Comparison of ENCODE assay signal across 8 mouse cellular contexts in genomic region chr7:132657371-132658057, GRCm38 (mm10). TPM values are rescaled to one million over a fixed set of nuclear protein-coding genes. Genes with fewer than 3 reads are reported as not detected.
DNase-seq lines count a peak whose midpoint lies in the region; ATAC-seq and TF ChIP-seq lines count a peak whose summit lies in the region.

No protein-coding gene starts in this region.

- no peak for TF ChIP-seq CTCF in kidney, postnatal 0 days (IDR thresholded peaks at IDR 0.05; ENCODE audit: low read depth)

- no peaks in the 10 kb centered on the region for H3K36me3 ChIP-seq in kidney, postnatal 0 days (ENCODE audit: insufficient read depth, low read length)
- H3K36me3 ChIP-seq in embryonic facial prominence, embryonic 14.5 days (ENCODE audit: control insufficient read depth, insufficient read depth, low read length): no peaks in the 10 kb centered on the region
- no peaks in the 10 kb centered on the region for H3K36me3 ChIP-seq in midbrain, embryonic 13.5 days

- H3K9ac ChIP-seq in kidney, postnatal 0 days (ENCODE audit: low read depth, low read length): no peak overlapping the region
- no peak overlapping the region for H3K9ac ChIP-seq in embryonic facial prominence, embryonic 14.5 days (ENCODE audit: low read depth, low read length)
- H3K9ac ChIP-seq in midbrain, embryonic 13.5 days (replicated peaks): no peak overlapping the region

- peak; percentile 42 for DNase-seq in cerebellum, adult 9-11 months
- no peak for DNase-seq in cerebellum, postnatal 10 days
- DNase-seq in kidney, postnatal 0 days (ENCODE audit: low spot score): no peak
- no peak for DNase-seq in kidney, postnatal 14 days
- DNase-seq in embryonic facial prominence, embryonic 14.5 days (ENCODE audit: low spot score): peak; percentile 20
- no peak for DNase-seq in urinary bladder, postnatal 36 days (ENCODE audit: low spot score in 2 of 2)
- DNase-seq in spleen, postnatal 36 days (ENCODE audit: low spot score in 2 of 2): no peak

- H3K27ac ChIP-seq in kidney, postnatal 0 days: peak overlapping the region; percentile 62
- H3K27ac ChIP-seq in embryonic facial prominence, embryonic 14.5 days (replicated peaks; ENCODE audit: low read depth, low read length): peak overlapping the region; percentile 59
- H3K27ac ChIP-seq in midbrain, embryonic 13.5 days: 0 out of 2 replicates have a peak overlapping the region, but pooled peaks have one; percentile 6

- H3K9me3 ChIP-seq in kidney, postnatal 0 days (replicated peaks; ENCODE audit: low read length): no peaks in the 10 kb centered on the region
- H3K9me3 ChIP-seq in embryonic facial prominence, embryonic 14.5 days (ENCODE audit: control insufficient read depth, low read length): no peaks in the 10 kb centered on the region
- H3K9me3 ChIP-seq in midbrain, embryonic 13.5 days: no peaks in the 10 kb centered on the region

- no peak overlapping the region for H3K4me2 ChIP-seq in kidney, postnatal 0 days (ENCODE audit: low read length)
- H3K4me2 ChIP-seq in embryonic facial prominence, embryonic 14.5 days (ENCODE audit: low read depth, low read length): peak overlapping the region; percentile 18; the same call in 1 of the 2 replicates
- H3K4me2 ChIP-seq in midbrain, embryonic 13.5 days (replicated peaks): no peak overlapping the region

- H3K4me1 ChIP-seq in kidney, postnatal 0 days (replicated peaks; ENCODE audit: insufficient read depth, low read length): peaks cover 35% of the 10 kb centered on the region
- H3K4me1 ChIP-seq in embryonic facial prominence, embryonic 14.5 days (ENCODE audit: control insufficient read depth, insufficient read depth, low read length): peaks cover 39% of the 10 kb centered on the region
- H3K4me1 ChIP-seq in midbrain, embryonic 13.5 days (replicated peaks): peaks cover 32% of the 10 kb centered on the region

- no peak overlapping the region for H3K4me3 ChIP-seq in kidney, postnatal 0 days (replicated peaks; ENCODE audit: low read depth, low read length)
- no peak overlapping the region for H3K4me3 ChIP-seq in embryonic facial prominence, embryonic 14.5 days (ENCODE audit: low read depth, low read length)
- H3K4me3 ChIP-seq in midbrain, embryonic 13.5 days (replicated peaks): no peak overlapping the region

- ATAC-seq in kidney, postnatal 0 days (replicated peaks; ENCODE audit: low FRiP score, low read depth): no peak
- no peak for ATAC-seq in embryonic facial prominence, embryonic 14.5 days (ENCODE audit: low read depth)
- no peak for ATAC-seq in midbrain, embryonic 13.5 days

- 49% methylated on average over 14 of the region's 14 CpGs for WGBS in kidney, postnatal 0 days
- 29% methylated on average over 14 of the region's 14 CpGs for WGBS in embryonic facial prominence, embryonic 14.5 days
- 33% methylated on average over 14 of the region's 14 CpGs for WGBS in midbrain, embryonic 13.5 days

- H3K27me3 ChIP-seq in kidney, postnatal 0 days (ENCODE audit: insufficient read depth, low read length): no peaks in the 10 kb centered on the region
- H3K27me3 ChIP-seq in embryonic facial prominence, embryonic 14.5 days (replicated peaks; ENCODE audit: control insufficient read depth, insufficient read depth, low read length): no peaks in the 10 kb centered on the region
- peaks cover 6% of the 10 kb centered on the region; the same call in 1 of the 2 replicates for H3K27me3 ChIP-seq in midbrain, embryonic 13.5 days

RNA-seq across cellular contexts. Expression of gene Lhpp, which starts 47.1 kb away (rescaled TPM):
- 16.5 and 16.8 TPM in 2 replicates for polyA plus RNA-seq in kidney, postnatal 0 days (2015; fragmentation: Nextera tagmentation; extraction: Ambion mirVana)
- polyA plus RNA-seq in embryonic facial prominence, embryonic 14.5 days (2014; fragmentation: Nextera tagmentation; extraction: Ambion mirVana): 14.3 and 20.7 TPM in 2 replicates
- polyA plus RNA-seq in midbrain, embryonic 13.5 days (2015; fragmentation: Nextera tagmentation; extraction: Ambion mirVana): 21.0 and 21.2 TPM in 2 replicates

RNA-seq across cellular contexts. Expression of gene Nkx1-2, which starts 58.1 kb away (rescaled TPM):
- 0.05 and 0.07 TPM in 2 replicates for polyA plus RNA-seq in kidney, postnatal 0 days (2015; fragmentation: Nextera tagmentation; extraction: Ambion mirVana)
- polyA plus RNA-seq in embryonic facial prominence, embryonic 14.5 days (2014; fragmentation: Nextera tagmentation; extraction: Ambion mirVana): not detected in 2 replicates
- 0.82 and 0.97 TPM in 2 replicates for polyA plus RNA-seq in midbrain, embryonic 13.5 days (2015; fragmentation: Nextera tagmentation; extraction: Ambion mirVana)

Comparison
In these comparisons a context has a peak if more than half of its experiments do, and no peak if none do; other contexts are left out.
1. DNase-seq: peak in cerebellum, adult 9-11 months (single experiment) and embryonic facial prominence, embryonic 14.5 days (single experiment); none in cerebellum, postnatal 10 days (0 of 2), kidney, postnatal 0 days (single experiment), kidney, postnatal 14 days (single experiment), urinary bladder, postnatal 36 days (0 of 2) and spleen, postnatal 36 days (0 of 2).
2. H3K27ac ChIP-seq: peak in every context shown above with its lines; median percentile 62 in kidney, postnatal 0 days; 59 in embryonic facial prominence, embryonic 14.5 days; 6 in midbrain, embryonic 13.5 days.